Mouse (Mus musculus): Measurements from ENCODE around the gene C130026I21Rik. TPM values are rescaled to one million over a fixed set of nuclear protein-coding genes. Genes with fewer than 3 reads are reported as not detected.
"Not testable (repeated sequence)": the region's sequence is repeated elsewhere in the genome, so short reads cannot be mapped to it uniquely, and the experiment has no call there.

C130026I21Rik gene
- total RNA-seq (2017), result 86.4 and 90.0 TPM in 2 replicates

- not testable (repeated sequence) for ATAC-seq (ENCODE audit: extremely low read depth, insufficient number of reproducible peaks, low FRiP score, poor library complexity, severe bottlenecking)
Measured at GRCm38 (mm10) chr1:85270466-85270865, at the start of gene C130026I21Rik. Gene C130026I21Rik (minus strand): TSS chr1:85270566.

- not testable (repeated sequence) for ATAC-seq (ENCODE audit: extremely low read depth, insufficient number of reproducible peaks, low FRiP score, poor library complexity, severe bottlenecking)
Measured at GRCm38 (mm10) chr1:85287063-85287462, 16.7 kb upstream of the C130026I21Rik start.

GRCm38 (mm10) chr1:85276421-85276820 is 6.1 kb upstream of the C130026I21Rik start:
- not testable (repeated sequence) for ATAC-seq (ENCODE audit: extremely low read depth, insufficient number of reproducible peaks, low FRiP score, poor library complexity, severe bottlenecking)

GRCm38 (mm10) chr1:85258634-85259033 is 11.7 kb downstream of the C130026I21Rik start:
- ATAC-seq (ENCODE audit: extremely low read depth, insufficient number of reproducible peaks, low FRiP score, poor library complexity, severe bottlenecking), result not testable (repeated sequence)

- ATAC-seq (ENCODE audit: extremely low read depth, insufficient number of reproducible peaks, low FRiP score, poor library complexity, severe bottlenecking), result not testable (repeated sequence)
Measured at GRCm38 (mm10) chr1:85255217-85255616, 15.1 kb downstream of the C130026I21Rik start.

GRCm38 (mm10) chr1:85251211-85251610 is 19.2 kb downstream of the C130026I21Rik start:
- ATAC-seq (ENCODE audit: extremely low read depth, insufficient number of reproducible peaks, low FRiP score, poor library complexity, severe bottlenecking), result not testable (repeated sequence)

GRCm38 (mm10) chr1:85248985-85249384 is 21.4 kb downstream of the C130026I21Rik start:
- ATAC-seq (ENCODE audit: extremely low read depth, insufficient number of reproducible peaks, low FRiP score, poor library complexity, severe bottlenecking), result 0 out of 2 replicates have a peak, but pooled peaks have one; percentile 23

- not testable (repeated sequence) for ATAC-seq (ENCODE audit: extremely low read depth, insufficient number of reproducible peaks, low FRiP score, poor library complexity, severe bottlenecking)
Measured at GRCm38 (mm10) chr1:85246776-85247460, 23.4 kb downstream of the C130026I21Rik start.

GRCm38 (mm10) chr1:85246266-85246665 is 24.1 kb downstream of the C130026I21Rik start:
- ATAC-seq (ENCODE audit: extremely low read depth, insufficient number of reproducible peaks, low FRiP score, poor library complexity, severe bottlenecking), result not testable (repeated sequence)

GRCm38 (mm10) chr1:85244941-85245340 is 25.4 kb downstream of the C130026I21Rik start:
- not testable (repeated sequence) for ATAC-seq (ENCODE audit: extremely low read depth, insufficient number of reproducible peaks, low FRiP score, poor library complexity, severe bottlenecking)

GRCm38 (mm10) chr1:85243023-85243422 is 27.3 kb downstream of the C130026I21Rik start:
- ATAC-seq (ENCODE audit: extremely low read depth, insufficient number of reproducible peaks, low FRiP score, poor library complexity, severe bottlenecking), result not testable (repeated sequence)

- not testable (repeated sequence) for ATAC-seq (ENCODE audit: extremely low read depth, insufficient number of reproducible peaks, low FRiP score, poor library complexity, severe bottlenecking)
Measured at GRCm38 (mm10) chr1:85239018-85239775, 31.2 kb downstream of the C130026I21Rik start.

- ATAC-seq (ENCODE audit: extremely low read depth, insufficient number of reproducible peaks, low FRiP score, poor library complexity, severe bottlenecking), result not testable (repeated sequence)
Measured at GRCm38 (mm10) chr1:85206531-85206930, 63.8 kb downstream of the C130026I21Rik start.

GRCm38 (mm10) chr1:85199523-85199922 is 70.8 kb downstream of the C130026I21Rik start:
- not testable (repeated sequence) for ATAC-seq (ENCODE audit: extremely low read depth, insufficient number of reproducible peaks, low FRiP score, poor library complexity, severe bottlenecking)

- ATAC-seq (ENCODE audit: extremely low read depth, insufficient number of reproducible peaks, low FRiP score, poor library complexity, severe bottlenecking), result not testable (repeated sequence)
Measured at GRCm38 (mm10) chr1:85198647-85199350, 71.6 kb downstream of the C130026I21Rik start.

GRCm38 (mm10) chr1:85196732-85197131 is 73.6 kb downstream of the C130026I21Rik start:
- ATAC-seq (ENCODE audit: extremely low read depth, insufficient number of reproducible peaks, low FRiP score, poor library complexity, severe bottlenecking), result not testable (repeated sequence)

- ATAC-seq (ENCODE audit: extremely low read depth, insufficient number of reproducible peaks, low FRiP score, poor library complexity, severe bottlenecking), result not testable (repeated sequence)
Measured at GRCm38 (mm10) chr1:85193761-85194160, 76.6 kb downstream of the C130026I21Rik start.

- ATAC-seq (ENCODE audit: extremely low read depth, insufficient number of reproducible peaks, low FRiP score, poor library complexity, severe bottlenecking), result not testable (repeated sequence)
Measured at GRCm38 (mm10) chr1:85181981-85182380, 88.4 kb downstream of the C130026I21Rik start.

GRCm38 (mm10) chr1:85178971-85179370 is 91.4 kb downstream of the C130026I21Rik start:
- ATAC-seq (ENCODE audit: extremely low read depth, insufficient number of reproducible peaks, low FRiP score, poor library complexity, severe bottlenecking), result not testable (repeated sequence)
